Mouse (Mus musculus) adipocyte (in vitro differentiated cells): ENCODE data around the gene Ypel2.

Experiments
- DNase-seq: peaks from one replicate; pipeline ENCODE4 v3.0.0-alpha.2; 2016; ENCODE audit warnings: low spot score

The Ypel2 gene

DNA sequence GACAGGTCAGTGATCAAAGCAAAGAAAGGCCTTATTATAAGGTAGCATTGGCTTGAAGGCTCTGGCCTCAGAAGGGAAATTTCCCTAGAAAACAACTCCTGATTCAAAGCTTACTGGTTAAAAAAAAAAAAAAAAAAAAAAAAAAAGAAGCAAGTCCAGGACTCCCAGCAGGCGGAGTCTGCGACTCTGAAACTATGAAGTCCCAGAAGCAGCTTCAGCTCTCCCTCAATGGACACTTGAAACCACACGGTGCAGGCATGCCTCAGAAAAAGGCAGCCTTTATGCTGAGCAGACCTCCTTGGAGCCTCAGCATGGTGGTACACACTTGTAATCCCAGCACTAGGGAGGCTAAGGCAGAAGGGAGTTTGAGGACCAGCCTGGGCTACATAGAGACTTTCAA is 97.9 kb downstream of the Ypel2 start:
- DNase-seq = peak; percentile 45

- DNase-seq = no peak
Measured at GRCm38 (mm10) chr11:86895156-86895555, 98.4 kb downstream of the Ypel2 start.

DNA sequence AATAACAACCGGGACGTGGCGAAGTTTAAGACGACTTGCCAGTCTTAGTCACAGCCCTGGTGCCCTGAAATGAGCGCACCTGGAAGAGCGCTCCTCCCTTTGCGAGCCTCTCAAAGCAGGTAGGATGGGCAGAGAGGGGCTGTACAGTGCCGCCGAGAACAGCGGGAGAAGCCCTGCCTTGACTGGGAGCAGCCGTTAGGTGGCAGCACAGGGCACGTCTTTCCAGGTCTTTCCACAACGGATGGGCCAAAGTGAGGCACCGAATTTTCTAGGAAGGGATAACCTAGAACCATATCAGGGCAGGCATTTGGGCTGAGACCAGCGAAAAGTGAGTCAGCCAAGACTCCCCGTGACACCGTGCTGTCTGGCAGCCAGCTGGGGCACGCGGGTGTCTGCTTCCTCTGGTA is 99.3 kb downstream of the Ypel2 start:
- peak; percentile 89 for DNase-seq

- no peak for DNase-seq
Measured at GRCm38 (mm10) chr11:86892996-86893670, 100.4 kb downstream of the Ypel2 start.
